Mouse (Mus musculus): ENCODE results near the gene Olfr532. TPM values are rescaled to one million over a fixed set of nuclear protein-coding genes. Genes with fewer than 3 reads are reported as not detected.
"Not testable (repeated sequence)": the region's sequence is repeated elsewhere in the genome, so short reads cannot be mapped to it uniquely, and the experiment has no call there.

Gene Olfr532
- not detected for total RNA-seq (2021)

DNA sequence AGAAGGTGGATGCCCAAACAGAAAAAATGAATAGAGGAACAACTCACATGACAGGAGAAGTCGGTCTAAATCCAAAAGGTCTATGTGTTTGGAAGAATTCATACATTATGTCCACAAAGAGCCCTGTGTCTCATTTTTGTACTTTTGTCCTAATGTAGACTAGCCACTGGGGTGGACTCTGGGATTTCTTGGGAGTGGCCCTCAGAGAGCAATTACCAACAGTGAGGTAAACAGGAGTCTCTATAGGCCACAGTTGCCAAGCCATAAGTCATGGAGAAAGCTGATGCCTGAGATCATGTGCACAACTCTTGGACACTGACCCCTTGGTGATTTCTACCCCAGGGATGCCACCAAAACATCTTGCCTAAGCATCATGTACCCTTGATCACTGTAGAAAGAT, at the start of gene Olfr532:
Gene Olfr532 (minus strand): TSS at position 101 of the 400 bp plus-strand sequence.
- DNase-seq (ENCODE audit: low spot score in 2 of 2), result no peak
- intact Hi-C loops (cut with DNase I), result loop anchor here (10.0 kb wide), 1 partner anchor 97 kb away; the partner anchor contains the start of gene Olfr525

DNA sequence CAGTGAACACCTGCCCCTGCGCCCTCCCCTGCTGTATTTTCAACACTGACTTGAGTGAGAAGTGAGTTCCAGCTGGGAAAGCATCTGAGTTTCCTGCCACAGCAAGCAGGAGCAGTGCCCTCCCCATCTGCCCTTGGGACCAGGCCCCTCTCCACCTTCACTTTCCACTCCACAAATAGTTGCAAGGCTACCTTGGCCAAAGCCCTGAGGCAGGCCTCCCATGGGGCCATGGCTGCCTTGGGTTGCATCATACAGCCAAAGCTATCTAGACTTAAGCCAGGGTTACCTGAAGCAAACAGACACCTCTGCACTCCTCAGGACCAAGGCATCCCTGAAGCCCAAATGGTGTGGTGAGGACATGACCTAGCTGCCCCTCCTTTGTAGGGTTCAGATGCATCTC, 41.6 kb upstream of the Olfr532 start, which contains the start of gene Olfr533:
Gene Olfr533 (plus strand): TSS at position 301 of the 400 bp plus-strand sequence.
- DNase-seq (ENCODE audit: low spot score in 2 of 2); intact Hi-C loops (cut with DNase I): not testable (repeated sequence)

DNA sequence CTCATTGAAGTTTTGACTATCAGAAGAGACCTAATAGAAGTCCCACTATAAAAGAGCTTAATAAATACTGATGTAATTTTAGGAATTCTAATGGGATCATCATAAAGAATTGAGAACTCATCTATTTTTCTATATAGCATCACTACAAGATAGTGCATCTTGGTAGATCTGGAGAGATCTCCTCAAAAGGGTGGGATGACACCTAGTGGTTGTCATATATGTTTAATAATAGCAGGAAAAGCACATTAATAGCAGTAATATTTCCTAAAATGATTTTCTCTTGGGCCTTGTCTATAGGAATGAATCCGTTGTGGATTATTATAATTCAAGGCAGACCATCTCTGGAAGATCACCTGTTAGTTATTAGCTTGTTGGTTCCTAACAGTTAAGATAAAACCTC, 21.7 kb upstream of the Olfr532 start:
- intact Hi-C loops (cut with DNase I), result no loop called here
- no peak for DNase-seq (ENCODE audit: low spot score in 2 of 2)

DNA sequence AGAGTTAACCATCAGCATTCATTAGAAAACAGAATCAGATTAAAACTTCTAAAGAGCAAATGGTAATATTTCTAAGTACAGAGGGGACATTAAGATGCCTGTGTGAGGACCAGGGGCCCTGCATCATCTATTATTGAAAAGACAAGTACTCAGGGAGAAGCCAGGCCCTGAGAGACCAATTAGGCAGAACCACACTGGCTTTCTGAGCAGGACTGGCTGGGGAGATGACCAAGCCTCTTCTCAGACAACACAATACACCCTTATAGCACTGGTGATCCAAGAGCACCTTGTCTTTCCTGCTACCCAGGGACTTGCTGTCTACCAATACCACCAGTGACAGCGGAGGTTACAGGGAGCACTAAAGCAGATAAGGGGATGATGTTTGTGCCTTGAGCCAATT, 18.6 kb downstream of the Olfr532 start, which contains the start of gene Olfr531:
Gene Olfr531 (minus strand): TSS at position 101 of the 400 bp plus-strand sequence.
- intact Hi-C loops (cut with DNase I), result no loop called here
- DNase-seq (ENCODE audit: low spot score in 2 of 2), result no peak

DNA sequence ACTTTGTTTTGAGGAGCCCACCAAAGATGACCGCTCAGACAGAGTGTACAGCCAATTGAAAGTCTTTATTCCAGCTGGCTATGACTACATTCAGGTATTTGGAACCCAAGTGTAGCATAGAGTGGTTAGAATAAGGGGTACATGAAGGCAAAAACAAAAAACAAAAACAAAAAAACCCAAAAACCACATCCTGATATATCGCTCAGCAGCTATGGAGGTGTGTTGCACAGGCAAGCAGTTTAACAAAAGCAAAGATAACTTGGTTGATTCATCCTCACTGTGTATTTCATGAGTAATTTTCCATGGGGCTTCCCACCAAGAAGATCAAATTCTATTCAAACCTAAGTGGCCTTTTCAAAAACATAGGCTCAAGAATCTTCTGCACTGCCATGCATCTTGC, 44.5 kb downstream of the Olfr532 start:
- DNase-seq (ENCODE audit: low spot score in 2 of 2), result no peak
- intact Hi-C loops (cut with DNase I), result no loop called here

DNA sequence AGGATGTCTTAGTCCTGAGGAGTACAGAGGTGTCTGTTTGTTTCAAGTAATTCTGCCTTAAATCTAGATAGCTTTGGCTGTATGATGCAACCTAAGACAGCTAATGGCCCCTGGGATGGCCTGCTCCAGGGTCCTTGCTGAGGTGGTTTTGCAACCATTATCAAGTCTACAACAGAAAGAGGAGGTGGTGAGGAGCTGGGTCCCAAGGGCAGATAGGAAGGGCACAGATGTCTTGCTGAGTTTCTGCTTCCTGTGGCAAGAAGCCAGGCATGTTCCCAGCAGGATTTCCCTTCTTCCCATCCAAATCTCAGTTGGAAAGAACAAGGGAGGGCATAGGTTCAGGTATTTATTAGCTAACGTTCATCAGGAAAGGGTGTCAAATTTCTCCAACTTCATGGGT, 45.2 kb downstream of the Olfr532 start, which contains the start of gene Olfr530:
Gene Olfr530 (minus strand): TSS at position 101 of the 400 bp plus-strand sequence.
- intact Hi-C loops (cut with DNase I), result no loop called here
- DNase-seq (ENCODE audit: low spot score in 2 of 2), result no peak

DNA sequence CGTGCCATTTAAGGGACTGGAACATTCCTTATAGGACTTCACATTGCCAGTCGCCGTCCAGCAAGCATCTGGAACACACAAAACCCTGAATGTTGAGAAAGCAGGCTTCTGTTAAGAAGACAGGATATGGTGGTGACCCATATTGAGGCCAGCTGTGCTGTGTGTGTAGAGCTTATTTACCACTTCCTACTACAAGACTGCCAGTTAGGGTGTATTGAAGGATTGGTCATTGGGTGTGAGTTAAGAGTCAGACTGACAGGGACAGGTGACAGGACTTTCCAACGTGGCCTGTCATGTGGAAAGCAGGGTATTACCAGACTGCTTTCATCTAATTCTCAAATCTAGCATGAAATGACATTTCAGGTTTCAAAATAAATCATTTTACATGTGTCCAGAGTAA, 47.1 kb downstream of the Olfr532 start:
- intact Hi-C loops (cut with DNase I), result no loop called here
- no peak for DNase-seq (ENCODE audit: low spot score in 2 of 2)

Other genes with a start within 250 kb of the Olfr532 start
- not detected for gene Olfr523, start 248.4 kb downstream of the Olfr532 start, total RNA-seq (2021)
- gene Olfr524, start 215.7 kb downstream of the Olfr532 start, total RNA-seq (2021), result not detected
- not detected for gene Cd163l1, start 203.4 kb downstream of the Olfr532 start, total RNA-seq (2021)
- under 1 TPM in 1 of 2 experiments, not detected in 1; 0.16 TPM for gene 5830411N06Rik, start 174.4 kb downstream of the Olfr532 start, total RNA-seq (2021)
- not detected for gene Olfr525, start 100.8 kb downstream of the Olfr532 start, total RNA-seq (2021)
- gene Olfr527, start 87.6 kb downstream of the Olfr532 start, total RNA-seq (2021), result not detected
- not detected for gene Olfr60, start 60.0 kb downstream of the Olfr532 start, total RNA-seq (2021)
- gene Olfr530, start 45.3 kb downstream of the Olfr532 start, total RNA-seq (2021), result not detected
- not detected for gene Olfr531, start 18.7 kb downstream of the Olfr532 start, total RNA-seq (2021)
- gene Olfr533, start 41.7 kb upstream of the Olfr532 start, total RNA-seq (2021), result not detected
- gene Olfr535, start 62.6 kb upstream of the Olfr532 start, total RNA-seq (2021), result not detected
- not detected for gene Olfr536, start 85.8 kb upstream of the Olfr532 start, total RNA-seq (2021)
- gene Olfr538, start 146.2 kb upstream of the Olfr532 start, total RNA-seq (2021), result not detected
- gene Olfr46, start 179.6 kb upstream of the Olfr532 start, total RNA-seq (2021), result under 1 TPM in 1 of 2 experiments, not detected in 1; 0.09 TPM
- gene Olfr61, start 207.3 kb upstream of the Olfr532 start, total RNA-seq (2021), result not detected
- not detected for gene Olfr53, start 224.8 kb upstream of the Olfr532 start, total RNA-seq (2021)
- under 1 TPM; 0.05 to 0.07 TPM for gene Olfr539, start 238.3 kb upstream of the Olfr532 start, total RNA-seq (2021)

Data from left cerebral cortex, postnatal 25 days (tissue).